Mouse (Mus musculus) ES-E14 (cell line): ENCODE results near the gene Mcm9. TPM values are rescaled to one million over a fixed set of nuclear protein-coding genes. Genes with fewer than 3 reads are reported as not detected.
A peak's percentile ranks its signal among the peaks of the same experiment; 100 is the strongest.

Experiments
- DNase-seq: peaks from one replicate; pipeline ENCODE4 v3.0.0-alpha.2; 2013; ENCODE audit warnings: low read depth, low spot score
- H3K27ac ChIP-seq: 2 replicates; pipeline ENCODE4 v1.5.1; 2012; ENCODE audit warnings: low read depth, mild to moderate bottlenecking, low read length, moderate library complexity, mixed read lengths; ENCODE audit not compliant: poor library complexity, insufficient read depth, severe bottlenecking
- H3K36me3 ChIP-seq: 2 replicates; pipeline ENCODE4 v1.6.1; 2012; ENCODE audit warnings: mild to moderate bottlenecking, low read length, moderate library complexity, mixed read lengths; ENCODE audit not compliant: control insufficient read depth, poor library complexity, insufficient read depth, severe bottlenecking
- H3K4me1 ChIP-seq, 2 experiments: fragments of 150-350 bp in 1 of 2; sonication (generic) in 1 of 2; 2 replicates each; pipeline ENCODE4 v1.6.1; 2012; ENCODE audit warnings: low read length in 2 of 2, mild to moderate bottlenecking in 1 of 2, mixed read lengths in 1 of 2; ENCODE audit not compliant: control insufficient read depth in 2 of 2, insufficient read depth in 2 of 2, poor library complexity in 1 of 2
- H3K4me3 ChIP-seq, 2 experiments: fragments of 150-350 bp in 1 of 2; sonication (generic) in 1 of 2; 2 replicates each; pipeline ENCODE4 v1.5.1; 2012; ENCODE audit warnings: low read length in 2 of 2, low read depth in 1 of 2, mild to moderate bottlenecking in 1 of 2, mixed read lengths in 1 of 2; ENCODE audit not compliant: insufficient read depth in 1 of 2, poor library complexity in 1 of 2, severe bottlenecking in 1 of 2
- H3K9ac ChIP-seq: 2 replicates; pipeline ENCODE4 v1.6.1; 2012; ENCODE audit warnings: low read depth, mild to moderate bottlenecking, low read length, mixed read lengths; ENCODE audit not compliant: poor library complexity, insufficient read depth, severe bottlenecking
- H3K9me3 ChIP-seq: fragments of 150-350 bp; sonication (generic); 2 replicates; pipeline ENCODE4 v1.6.1; 2012; ENCODE audit warnings: low read depth, mild to moderate bottlenecking, low read length; ENCODE audit not compliant: control insufficient read depth, insufficient read depth
- CHD2 ChIP-seq: IDR thresholded peaks from 2 replicates; pipeline ENCODE4 v1.6.1; 2014; ENCODE audit warnings: mild to moderate bottlenecking, low read depth, low read length, inconsistent platforms
- HCFC1 ChIP-seq: IDR thresholded peaks from 2 replicates; pipeline ENCODE4 v1.6.1; 2012; ENCODE audit warnings: low read length, inconsistent platforms, borderline replicate concordance; ENCODE audit not compliant: insufficient read depth
- MAFK ChIP-seq: IDR thresholded peaks from 2 replicates; pipeline ENCODE4 v1.6.1; 2014; ENCODE audit warnings: mild to moderate bottlenecking, low read depth, low read length, inconsistent platforms; ENCODE audit not compliant: insufficient read depth
- ZC3H11A ChIP-seq: IDR thresholded peaks from 2 replicates; pipeline ENCODE4 v1.6.1; 2012; ENCODE audit warnings: low read depth, mild to moderate bottlenecking, inconsistent platforms, low read length, borderline replicate concordance
- ZNF384 ChIP-seq: IDR thresholded peaks from 2 replicates; pipeline ENCODE4 v1.6.1; 2012; ENCODE audit warnings: low read depth, low read length, inconsistent platforms
- in situ Hi-C, 2 experiments: fragments of 600-800 bp; cut with MboI; formaldehyde crosslinking; loops; one replicate each; pipeline ENCODE4 v1.15.1; 2025; ENCODE audit warnings: low sequenced_read_pairs in 2 of 2, inconsistent platforms in 1 of 2; ENCODE audit not compliant: unreplicated experiment in 2 of 2
- total RNA-seq: library from RNA; depleted of rRNA; stranded (reverse); fragments of 300-350 nt; gene quantifications from 2 replicates; pipeline ENCODE4 v1.2.3, GENCODE M21; 2012

Mcm9 gene
- total RNA-seq, 1 experiment: 14.9 TPM

DNA sequence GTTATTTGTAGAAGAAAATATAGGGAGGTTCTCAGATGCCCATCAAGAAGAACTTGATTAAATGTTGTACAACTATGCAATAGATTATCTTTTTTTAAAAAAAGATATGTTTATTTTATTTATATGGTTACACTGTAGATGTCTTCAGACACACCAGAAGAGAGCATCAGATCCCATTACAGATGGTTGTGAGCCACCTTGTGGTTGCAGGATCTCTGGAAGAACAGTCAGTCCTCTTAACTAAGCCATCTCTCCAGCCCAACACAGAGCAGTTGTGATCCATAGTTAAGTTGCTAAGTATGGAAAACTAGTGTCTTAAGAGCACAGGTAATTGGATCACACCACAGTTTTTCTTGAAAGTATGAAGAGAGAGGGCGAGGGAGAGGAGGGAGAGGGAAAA lies 117.7 kb downstream of the Mcm9 start:
- Histone ChIP-seq H3K4me3 (no peak overlapping the region), H3K4me1 (no peaks in the 10 kb centered on the region), H3K9ac (no peak overlapping the region), H3K27ac (no peak overlapping the region), H3K36me3 (no peaks in the 10 kb centered on the region), H3K9me3 (no peaks in the 10 kb centered on the region)
- in situ Hi-C loops: loop anchor here in 1 of 2 experiments (5.0 kb wide), 1 partner anchor 160 kb away; no protein-coding TSS in a partner anchor
- no peak for TF ChIP-seq HCFC1
- TF ChIP-seq MAFK: no peak
- TF ChIP-seq ZC3H11A: no peak
- no peak for TF ChIP-seq CHD2
- TF ChIP-seq ZNF384: no peak
- DNase-seq: no peak

DNA sequence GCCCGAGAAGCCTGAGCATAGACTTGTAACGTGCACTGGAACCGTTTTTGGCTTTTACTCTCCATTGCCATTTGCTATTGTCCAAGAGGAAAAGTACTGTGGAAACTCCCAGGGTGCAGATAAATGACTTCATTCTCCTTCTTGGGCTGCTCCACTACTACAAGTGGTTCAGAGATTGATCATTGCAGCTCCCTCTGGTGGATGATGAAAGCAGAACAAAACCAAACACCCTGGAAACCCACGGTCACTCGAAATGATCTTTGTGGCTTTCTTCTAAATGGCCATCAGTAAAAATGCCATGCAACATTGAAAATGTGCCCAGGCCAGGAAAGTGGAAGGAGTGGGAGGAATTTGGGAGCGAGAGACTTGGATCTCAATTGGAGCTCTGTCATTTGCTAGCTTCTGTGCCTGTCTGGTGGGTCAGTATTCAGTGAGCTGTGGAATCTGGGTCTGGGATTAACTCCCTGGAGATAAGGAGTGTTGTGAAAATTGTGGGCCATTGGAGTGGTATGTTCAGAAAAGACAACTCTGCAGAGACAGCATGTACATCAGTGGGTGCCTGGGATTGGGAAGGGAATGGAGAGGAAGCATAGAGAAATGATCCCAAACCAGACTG lies 121.0 kb downstream of the Mcm9 start:
- no peak overlapping the region for H3K4me3 ChIP-seq
- H3K27ac ChIP-seq: no peak overlapping the region
- no peak overlapping the region for H3K9ac ChIP-seq
- no peaks in the 10 kb centered on the region for H3K4me1 ChIP-seq
- no peaks in the 10 kb centered on the region for H3K36me3 ChIP-seq
- TF ChIP-seq HCFC1: no peak
- no peak for TF ChIP-seq ZNF384
- TF ChIP-seq MAFK: no peak
- TF ChIP-seq CHD2: no peak
- TF ChIP-seq ZC3H11A: no peak
- in situ Hi-C loops: no loop called here
- no peak for DNase-seq
- no peaks in the 10 kb centered on the region for H3K9me3 ChIP-seq

DNA sequence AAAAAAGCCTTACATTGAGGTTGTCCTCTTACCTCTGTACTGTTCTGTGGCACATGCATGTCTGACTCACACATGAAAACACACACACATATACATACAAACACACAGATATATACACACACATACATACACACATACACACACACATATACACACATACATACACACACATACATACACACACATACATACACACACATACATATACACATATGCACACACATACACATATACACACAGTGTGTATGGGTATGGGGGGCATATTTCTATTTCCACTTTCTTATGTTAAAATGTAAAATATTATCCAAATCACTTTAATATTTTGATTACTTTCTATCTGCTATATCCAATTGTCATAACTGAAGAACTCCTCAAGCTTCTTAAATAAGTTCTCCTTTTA lies 121.6 kb downstream of the Mcm9 start:
- Histone ChIP-seq H3K9me3 (no peaks in the 10 kb centered on the region), H3K36me3 (no peaks in the 10 kb centered on the region), H3K27ac (no peak overlapping the region), H3K4me3 (no peak overlapping the region), H3K9ac (no peak overlapping the region), H3K4me1 (no peaks in the 10 kb centered on the region)
- TF ChIP-seq CHD2 (no peak), HCFC1 (no peak), ZNF384 (no peak), ZC3H11A (no peak), MAFK (no peak)
- in situ Hi-C loops: no loop called here
- no peak for DNase-seq

DNA sequence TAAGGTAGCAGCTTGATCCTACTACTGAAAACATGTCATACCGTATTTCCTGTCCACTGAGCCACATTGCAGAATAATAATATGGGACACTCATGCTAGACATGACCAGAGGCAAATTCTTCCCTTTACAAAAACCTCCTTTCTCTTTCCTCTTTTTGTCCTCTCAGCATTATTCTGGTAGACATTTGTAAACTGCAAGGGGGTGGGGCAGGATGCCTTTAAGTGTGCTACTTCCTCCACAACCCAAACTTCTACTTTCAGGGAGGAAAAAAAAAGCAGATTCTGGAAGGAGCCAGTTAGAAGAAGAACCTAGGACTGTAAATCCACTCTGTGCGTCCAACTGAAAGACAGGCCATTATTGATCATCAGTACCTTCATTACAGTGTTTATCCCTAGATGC lies 124.7 kb downstream of the Mcm9 start:
- Histone ChIP-seq H3K9me3 (no peaks in the 10 kb centered on the region), H3K4me3 (no peak overlapping the region), H3K4me1 (peaks cover 0 to 6% of the 10 kb centered on the region in 2 experiments; a peak in 2 of 4 replicates), H3K27ac (no peak overlapping the region), H3K36me3 (no peaks in the 10 kb centered on the region), H3K9ac (no peak overlapping the region)
- TF ChIP-seq ZNF384 (no peak), CHD2 (no peak), MAFK (0 out of 2 replicates have a peak, but pooled peaks have one; percentile 14)
- in situ Hi-C loops: no loop called here
- DNase-seq: no peak

DNA sequence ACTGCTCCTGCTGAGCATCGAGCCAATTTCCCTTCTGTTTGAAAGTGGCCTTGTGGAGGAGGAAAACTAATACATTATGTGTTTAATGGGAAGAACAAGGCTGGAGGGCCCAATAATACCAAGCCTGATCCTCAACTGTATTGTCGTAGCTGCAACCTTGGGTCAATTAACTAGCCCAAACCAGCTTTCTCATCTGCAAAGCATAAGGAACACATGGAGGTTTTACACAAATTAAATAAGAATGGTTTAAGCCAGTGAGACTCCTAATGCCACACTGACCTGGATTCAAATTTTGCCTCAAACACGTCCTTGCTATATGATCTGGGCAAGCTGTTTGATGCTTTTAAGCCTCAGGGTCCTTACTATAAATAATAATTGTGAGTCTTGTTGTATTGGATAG lies 125.2 kb downstream of the Mcm9 start:
- Histone ChIP-seq H3K4me3 (no peak overlapping the region), H3K27ac (no peak overlapping the region), H3K9ac (no peak overlapping the region), H3K4me1 (peaks cover 0 to 6% of the 10 kb centered on the region in 2 experiments; a peak in 2 of 4 replicates), H3K36me3 (no peaks in the 10 kb centered on the region), H3K9me3 (no peaks in the 10 kb centered on the region)
- DNase-seq: no peak
- in situ Hi-C loops: no loop called here
- no peak for TF ChIP-seq ZNF384
- TF ChIP-seq HCFC1: no peak
- no peak for TF ChIP-seq CHD2
- no peak for TF ChIP-seq ZC3H11A
- TF ChIP-seq MAFK: no peak
